In the genomic region with DNA sequence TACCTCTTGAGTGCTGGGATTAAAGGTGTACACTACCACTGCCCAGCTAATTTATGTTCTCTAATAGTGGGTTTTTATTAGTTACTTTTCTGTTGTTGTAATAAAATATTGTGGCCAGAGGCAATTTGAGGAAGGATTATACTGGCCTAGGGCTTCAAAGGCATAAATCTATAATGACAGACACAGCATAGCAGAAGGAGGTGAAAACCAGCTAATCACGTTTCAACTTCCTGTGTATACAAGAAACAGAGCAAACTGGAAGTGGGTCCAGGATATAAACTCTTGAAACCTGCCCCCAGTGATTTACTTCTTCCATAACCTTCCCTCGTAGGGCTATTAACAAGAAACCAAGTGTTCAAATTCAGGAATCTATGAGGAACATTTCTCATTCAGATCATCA, we compare ENCODE assay signal across 16 mouse cellular contexts.
"Had no signal": no experiment of that assay in that cellular context is flagged by ENCODE, and none has a peak within 500 bp of the region (broad histone marks: within the 10 kb centered on the region; RNA-seq: fewer than 3 reads in every experiment).

No protein-coding gene starts in this region.

- H3K9ac ChIP-seq: neural tube, embryonic 13.5 days; neural tube, embryonic 15.5 days; stomach, embryonic 15.5 days had no signal

- H3K27me3 ChIP-seq: neural tube, embryonic 13.5 days; neural tube, embryonic 15.5 days; stomach, embryonic 15.5 days had no signal

- H3K4me3 ChIP-seq: neural tube, embryonic 13.5 days; neural tube, embryonic 15.5 days; stomach, embryonic 15.5 days had no signal

- H3K4me2 ChIP-seq: neural tube, embryonic 13.5 days; neural tube, embryonic 15.5 days; stomach, embryonic 15.5 days had no signal

- DNase-seq: retina, postnatal 1 day; right cerebral cortex, adult 18-20 months; right cerebral cortex, postnatal 14 days; right cerebral cortex, postnatal 25 days; right cerebral cortex, postnatal 4 days; spleen, adult 18-20 months; thymus, adult 18-20 months; thymus, adult 2 months; thymus, postnatal 14 days; thymus, postnatal 25 days; thymus, postnatal 36 days; thymus, postnatal 4 days had no signal

- H3K9me3 ChIP-seq: neural tube, embryonic 13.5 days; neural tube, embryonic 15.5 days; stomach, embryonic 15.5 days had no signal

- H3K27ac ChIP-seq: neural tube, embryonic 13.5 days; neural tube, embryonic 15.5 days; stomach, embryonic 15.5 days; stomach, postnatal 0 days had no signal

- H3K4me1 ChIP-seq: neural tube, embryonic 13.5 days; neural tube, embryonic 15.5 days; stomach, embryonic 15.5 days had no signal

- H3K36me3 ChIP-seq: neural tube, embryonic 13.5 days; neural tube, embryonic 15.5 days; stomach, embryonic 15.5 days had no signal
